Mouse (Mus musculus) testis, adult 2 months (tissue): ENCODE measurements around the gene Plppr3.

Experiments
- CTCF ChIP-seq: fragments of 200-500 bp; IDR thresholded peaks from 2 replicates; pipeline ENCODE4 v1.5.1; 2012; ENCODE audit warnings: low read depth, mild to moderate bottlenecking, inconsistent platforms, low read length, moderate library complexity; ENCODE audit not compliant: control insufficient read depth, insufficient read depth, insufficient replicate concordance
- POLR2A ChIP-seq: fragments of 200-500 bp; IDR thresholded peaks from 2 replicates; pipeline ENCODE4 v1.6.1; 2012; ENCODE audit warnings: low read depth, mild to moderate bottlenecking, inconsistent platforms, low read length, moderate library complexity; ENCODE audit not compliant: control insufficient read depth

GRCm38 (mm10) chr10:79879527-79879926, 5.1 kb upstream of the Plppr3 start:
- no peak for TF ChIP-seq POLR2A
- no peak for TF ChIP-seq CTCF
